Mouse (Mus musculus) stomach, postnatal 0 days (tissue): ENCODE measurements at regions not wholly inside any gene's neighbourhood (a gene's known extent, or its start where the extent isn't known, plus 50 kb on each side); places are given as distances from the start of the nearest gene placed in this dataset.

ENCODE experiments used
- ATAC-seq: fragments of 200-750 bp; cut with Nextera tagmentation; 2 replicates; pipeline ENCODE4 v1.8.0; 2017; ENCODE audit not compliant: low FRiP score, low TSS enrichment
- DNase-seq: peaks from one replicate; pipeline ENCODE4 v3.0.0-alpha.2; 2016; ENCODE audit warnings: low spot score
- H3K27ac ChIP-seq: fragments of 300-500 bp; sonication (generic); replicated peaks from 2 replicates; pipeline ENCODE4 v1.5.1; 2014; ENCODE audit warnings: mild to moderate bottlenecking, control low read depth
- H3K27me3 ChIP-seq: fragments of 300-500 bp; sonication (generic); 2 replicates; pipeline ENCODE4 v1.6.1; 2014; ENCODE audit warnings: low read length; ENCODE audit not compliant: control insufficient read depth, insufficient read depth
- H3K36me3 ChIP-seq: fragments of 300-500 bp; sonication (generic); 2 replicates; pipeline ENCODE4 v1.6.1; 2014; ENCODE audit warnings: low read length, mixed read lengths; ENCODE audit not compliant: control insufficient read depth, insufficient read depth
- H3K4me1 ChIP-seq: fragments of 300-500 bp; sonication (generic); replicated peaks from 2 replicates; pipeline ENCODE4 v1.6.1; 2014; ENCODE audit warnings: antibody characterized with exemption; ENCODE audit not compliant: control insufficient read depth, insufficient read depth
- H3K4me2 ChIP-seq: fragments of 300-500 bp; sonication (generic); replicated peaks from 2 replicates; pipeline ENCODE4 v1.6.1; 2014; ENCODE audit warnings: low read depth, mild to moderate bottlenecking, control low read depth, moderate library complexity
- H3K4me3 ChIP-seq: fragments of 300-500 bp; sonication (generic); 2 replicates; pipeline ENCODE4 v1.5.1; 2014; ENCODE audit warnings: low read depth, low read length, control low read depth
- H3K9ac ChIP-seq: fragments of 300-500 bp; sonication (generic); 2 replicates; pipeline ENCODE4 v1.6.1; 2014; ENCODE audit warnings: mild to moderate bottlenecking, low read length, control low read depth, mixed read lengths
- H3K9me3 ChIP-seq: fragments of 300-500 bp; sonication (generic); 2 replicates; pipeline ENCODE4 v1.6.1; 2016; ENCODE audit warnings: low read length; ENCODE audit not compliant: control insufficient read depth
- CTCF ChIP-seq: IDR thresholded peaks from 2 replicates; pipeline ENCODE4 v1.5.1; 2016; ENCODE audit warnings: antibody characterized with exemption, low read depth, mild to moderate bottlenecking, moderate library complexity
- EP300 ChIP-seq: optimal IDR thresholded peaks from 2 replicates; pipeline ENCODE3; 2016; ENCODE audit warnings: antibody characterized with exemption
- WGBS: fragments of 180-500 bp; shearing (Covaris S2); extraction: QIAGEN DNeasy Blood & Tissue Kit; methylation state at CpG from one replicate; pipeline ENCODE4 v1.1.7; 2014; 5-methylcytosine and 5-hydroxymethylcytosine counted together

DNA sequence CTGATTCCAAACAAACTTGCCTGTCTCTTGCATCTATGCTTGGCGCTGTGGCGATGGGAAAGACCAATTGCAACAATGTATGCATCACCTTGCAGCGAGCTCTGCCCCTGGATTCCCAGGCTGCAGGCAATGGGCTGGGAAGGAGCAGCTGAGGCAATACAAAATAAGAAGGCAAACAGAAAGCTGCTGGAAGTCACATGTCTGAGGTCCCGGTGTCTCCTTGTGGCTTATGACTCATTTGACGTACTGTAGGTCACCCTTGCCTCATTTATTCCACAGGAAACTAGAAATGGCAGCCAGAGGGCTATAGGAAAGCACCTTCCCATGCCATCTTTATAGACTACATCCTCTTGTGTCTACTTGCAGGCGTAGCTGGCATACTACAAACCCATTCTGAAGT, 140.9 kb downstream of the Chic2 start:
- no peak for DNase-seq
- Histone ChIP-seq H3K9me3 (no peaks in the 10 kb centered on the region), H3K4me1 (no peaks in the 10 kb centered on the region), H3K27ac (no peak overlapping the region), H3K4me3 (no peak overlapping the region), H3K36me3 (no peaks in the 10 kb centered on the region), H3K4me2 (no peak overlapping the region), H3K27me3 (no peaks in the 10 kb centered on the region), H3K9ac (no peak overlapping the region)
- 79% methylated on average over 6 of the region's 6 CpGs for WGBS
- ATAC-seq, result no peak
- TF ChIP-seq EP300, result no peak
- TF ChIP-seq CTCF, result no peak

- Histone ChIP-seq H3K36me3 (no peaks in the 10 kb centered on the region), H3K9ac (no peak overlapping the region), H3K27me3 (no peaks in the 10 kb centered on the region), H3K4me1 (no peaks in the 10 kb centered on the region), H3K4me2 (no peak overlapping the region), H3K4me3 (no peak overlapping the region), H3K9me3 (no peaks in the 10 kb centered on the region), H3K27ac (no peak overlapping the region)
- TF ChIP-seq EP300, result no peak
- no peak for TF ChIP-seq CTCF
- WGBS, result 85% methylated on average over 8 of the region's 8 CpGs
- no peak for ATAC-seq
- no peak for DNase-seq
Measured at GRCm38 (mm10) chr5:74897133-74897532, 147.4 kb downstream of the Chic2 start.

GRCm38 (mm10) chr5:74893276-74893675, 151.3 kb downstream of the Chic2 start:
- H3K36me3 ChIP-seq, result no peaks in the 10 kb centered on the region
- ATAC-seq (no peak), DNase-seq (no peak)
- no peaks in the 10 kb centered on the region for H3K27me3 ChIP-seq
- H3K9me3 ChIP-seq, result no peaks in the 10 kb centered on the region
- no peak overlapping the region for H3K4me3 ChIP-seq
- H3K9ac ChIP-seq, result no peak overlapping the region
- WGBS, result 69% methylated on average over 5 of the region's 5 CpGs
- no peak overlapping the region for H3K27ac ChIP-seq
- TF ChIP-seq EP300, result no peak
- TF ChIP-seq CTCF, result no peak
- no peaks in the 10 kb centered on the region for H3K4me1 ChIP-seq
- H3K4me2 ChIP-seq, result no peak overlapping the region

GRCm38 (mm10) chr5:74891541-74891940, 153.0 kb downstream of the Chic2 start:
- Histone ChIP-seq H3K27ac (no peak overlapping the region), H3K9ac (no peak overlapping the region), H3K4me1 (no peaks in the 10 kb centered on the region), H3K4me3 (no peak overlapping the region), H3K36me3 (no peaks in the 10 kb centered on the region), H3K27me3 (no peaks in the 10 kb centered on the region), H3K4me2 (no peak overlapping the region), H3K9me3 (no peaks in the 10 kb centered on the region)
- 68% methylated on average over 3 of the region's 3 CpGs for WGBS
- TF ChIP-seq CTCF (no peak), EP300 (no peak)
- DNase-seq (no peak), ATAC-seq (no peak)

GRCm38 (mm10) chr5:74888934-74889333, 155.6 kb downstream of the Chic2 start:
- Histone ChIP-seq H3K9ac (no peak overlapping the region), H3K27me3 (no peaks in the 10 kb centered on the region), H3K27ac (no peak overlapping the region), H3K36me3 (no peaks in the 10 kb centered on the region), H3K4me3 (no peak overlapping the region), H3K4me1 (no peaks in the 10 kb centered on the region), H3K4me2 (no peak overlapping the region), H3K9me3 (no peaks in the 10 kb centered on the region)
- ATAC-seq, result no peak
- WGBS, result 56% methylated on average over 8 of the region's 8 CpGs
- DNase-seq, result no peak
- TF ChIP-seq EP300 (no peak), CTCF (no peak)

GRCm38 (mm10) chr5:74885958-74886357, 158.6 kb downstream of the Chic2 start:
- no peaks in the 10 kb centered on the region for H3K4me1 ChIP-seq
- H3K9ac ChIP-seq, result no peak overlapping the region
- H3K36me3 ChIP-seq, result no peaks in the 10 kb centered on the region
- H3K4me3 ChIP-seq, result no peak overlapping the region
- H3K27ac ChIP-seq, result no peak overlapping the region
- no peaks in the 10 kb centered on the region for H3K9me3 ChIP-seq
- 80% methylated on average over 3 of the region's 3 CpGs for WGBS
- ATAC-seq (no peak), DNase-seq (no peak)
- TF ChIP-seq CTCF (no peak), EP300 (no peak)
- no peaks in the 10 kb centered on the region for H3K27me3 ChIP-seq
- no peak overlapping the region for H3K4me2 ChIP-seq
